In genomic region chrX:12065782-12066181, GRCm38 (mm10) we compare ENCODE assay signal across 17 mouse cellular contexts.
DNase-seq lines count a peak whose midpoint lies in the region; ATAC-seq and TF ChIP-seq lines count a peak whose summit lies in the region.
"Had no signal": no experiment of that assay in that cellular context is flagged by ENCODE, and none has a peak within 500 bp of the region (broad histone marks: within the 10 kb centered on the region; RNA-seq: fewer than 3 reads in every experiment).

No protein-coding gene starts in this region.

- DNase-seq in heart, postnatal 10 days, result peak; percentile 36 to 56
- DNase-seq in midbrain, embryonic 11.5 days (ENCODE audit: low spot score, missing footprints), result peak; percentile 76
- no peak for DNase-seq in midbrain, embryonic 10.5 days (ENCODE audit: low spot score)
- DNase-seq in brain, adult 2 months (ENCODE audit: low read depth, low spot score), result peak; percentile 66
- DNase-seq in stomach, postnatal 0 days (ENCODE audit: low spot score), result no peak
- DNase-seq: adrenal gland, adult 2 months; forebrain, postnatal 0 days; kidney, adult 18-20 months; kidney, postnatal 25 days; lung, embryonic 14.5 days; thymus, adult 18-20 months had no signal

- TF ChIP-seq CTCF in stomach, postnatal 0 days (IDR thresholded peaks at IDR 0.05; ENCODE audit: low read depth), result no peak

- no peak overlapping the region for H3K4me2 ChIP-seq in heart, embryonic 11.5 days
- no peak overlapping the region for H3K4me2 ChIP-seq in midbrain, embryonic 11.5 days
- no peak overlapping the region for H3K4me2 ChIP-seq in stomach, postnatal 0 days (replicated peaks; ENCODE audit: low read depth)

- H3K4me1 ChIP-seq in heart, embryonic 11.5 days (ENCODE audit: control insufficient read depth, insufficient read depth, low read length), result peaks cover 71% of the 10 kb centered on the region
- peaks cover 77% of the 10 kb centered on the region for H3K4me1 ChIP-seq in midbrain, embryonic 11.5 days (ENCODE audit: control insufficient read depth, insufficient read depth, low read length)
- H3K4me1 ChIP-seq in midbrain, embryonic 10.5 days, result peaks cover 99% of the 10 kb centered on the region
- H3K4me1 ChIP-seq in stomach, postnatal 0 days (replicated peaks; ENCODE audit: control insufficient read depth, insufficient read depth), result no peaks in the 10 kb centered on the region; the same call in 1 of the 2 replicates

- TF ChIP-seq EP300 in stomach, postnatal 0 days (optimal IDR thresholded peaks at IDR 0.05), result no peak

- ATAC-seq in heart, embryonic 11.5 days (replicated peaks; ENCODE audit: insufficient number of reproducible peaks, low FRiP score, low TSS enrichment), result no peak
- ATAC-seq in midbrain, embryonic 11.5 days (ENCODE audit: low FRiP score), result no peak
- peak; percentile 28; the same call in 1 of the 2 replicates for ATAC-seq in stomach, postnatal 0 days (ENCODE audit: low FRiP score, low TSS enrichment)
- no peak for ATAC-seq in megakaryocyte, adult 5-6 weeks (ENCODE audit: poor library complexity, severe bottlenecking)
- ATAC-seq: forebrain, postnatal 0 days had no signal

- H3K27ac ChIP-seq in heart, embryonic 11.5 days (ENCODE audit: low read depth, low read length), result no peak overlapping the region
- no peak overlapping the region for H3K27ac ChIP-seq in midbrain, embryonic 11.5 days (ENCODE audit: low read depth, low read length)
- H3K27ac ChIP-seq in midbrain, embryonic 10.5 days (replicated peaks), result no peak overlapping the region
- no peak overlapping the region for H3K27ac ChIP-seq in stomach, postnatal 0 days (replicated peaks)
- H3K27ac ChIP-seq: heart, adult 2 months; limb, embryonic 12.5 days had no signal

- intact Hi-C loops in heart, postnatal 10 days (cut with DNase I), result loop anchor here (10.0 kb wide), 1 partner anchor 431 kb away; no protein-coding TSS in a partner anchor

- H3K27me3 ChIP-seq in heart, embryonic 11.5 days (ENCODE audit: control insufficient read depth, insufficient read depth, low read length), result peaks cover 56% of the 10 kb centered on the region
- H3K27me3 ChIP-seq in midbrain, embryonic 11.5 days (ENCODE audit: control insufficient read depth, insufficient read depth, low read length), result peaks cover 39% of the 10 kb centered on the region
- peaks cover 100% of the 10 kb centered on the region for H3K27me3 ChIP-seq in midbrain, embryonic 10.5 days (ENCODE audit: low read depth, poor library complexity, severe bottlenecking)
- H3K27me3 ChIP-seq in stomach, postnatal 0 days (ENCODE audit: control insufficient read depth, insufficient read depth, low read length), result no peaks in the 10 kb centered on the region

- WGBS in heart, embryonic 11.5 days (ENCODE audit: insufficient replicate concordance), result 31% methylated on average over 9 of the region's 9 CpGs
- WGBS in midbrain, embryonic 11.5 days, result 47% methylated on average over 9 of the region's 9 CpGs
- WGBS in midbrain, embryonic 10.5 days, result 50% methylated on average over 9 of the region's 9 CpGs
- 19% methylated on average over 9 of the region's 9 CpGs for WGBS in stomach, postnatal 0 days

- H3K9ac ChIP-seq in heart, embryonic 11.5 days (ENCODE audit: low read depth, low read length), result no peak overlapping the region
- no peak overlapping the region for H3K9ac ChIP-seq in midbrain, embryonic 11.5 days (ENCODE audit: low read length)
- no peak overlapping the region for H3K9ac ChIP-seq in stomach, postnatal 0 days (ENCODE audit: low read length)
- H3K9ac ChIP-seq: forebrain, postnatal 0 days; limb, embryonic 12.5 days; lung, embryonic 14.5 days had no signal

- H3K4me3 ChIP-seq in heart, embryonic 11.5 days (ENCODE audit: low read depth, low read length), result no peak overlapping the region
- H3K4me3 ChIP-seq in midbrain, embryonic 11.5 days (ENCODE audit: low read depth, low read length), result no peak overlapping the region
- H3K4me3 ChIP-seq in midbrain, embryonic 10.5 days, result no peak overlapping the region
- no peak overlapping the region for H3K4me3 ChIP-seq in stomach, postnatal 0 days (ENCODE audit: low read depth, low read length)
- H3K4me3 ChIP-seq: heart, adult 2 months; limb, embryonic 12.5 days had no signal

- no peaks in the 10 kb centered on the region for H3K9me3 ChIP-seq in heart, embryonic 11.5 days (replicated peaks; ENCODE audit: control insufficient read depth, low read length)
- H3K9me3 ChIP-seq in midbrain, embryonic 11.5 days (ENCODE audit: control insufficient read depth, low read length), result no peaks in the 10 kb centered on the region
- H3K9me3 ChIP-seq in midbrain, embryonic 10.5 days (replicated peaks), result no peaks in the 10 kb centered on the region
- H3K9me3 ChIP-seq in stomach, postnatal 0 days (ENCODE audit: control insufficient read depth, low read length), result no peaks in the 10 kb centered on the region
- H3K9me3 ChIP-seq: embryonic facial prominence, embryonic 10.5 days; limb, embryonic 12.5 days; megakaryocyte, embryonic 14.5 days had no signal

- no peaks in the 10 kb centered on the region for H3K36me3 ChIP-seq in heart, embryonic 11.5 days (ENCODE audit: control insufficient read depth, insufficient read depth, low read length)
- H3K36me3 ChIP-seq in midbrain, embryonic 11.5 days (ENCODE audit: control insufficient read depth, insufficient read depth, low read length), result no peaks in the 10 kb centered on the region
- H3K36me3 ChIP-seq in midbrain, embryonic 10.5 days, result no peaks in the 10 kb centered on the region
- H3K36me3 ChIP-seq in stomach, postnatal 0 days (ENCODE audit: control insufficient read depth, insufficient read depth, low read length), result no peaks in the 10 kb centered on the region
- H3K36me3 ChIP-seq: limb, embryonic 12.5 days had no signal

Comparison
In these comparisons a context has a peak if more than half of its experiments do, and no peak if none do; other contexts are left out.
1. DNase-seq: peak in heart, postnatal 10 days (2 of 2), midbrain, embryonic 11.5 days (single experiment) and brain, adult 2 months (single experiment); none in midbrain, embryonic 10.5 days (single experiment) and stomach, postnatal 0 days (single experiment).